In genomic region chr14:78059878-78060608, GRCm38 (mm10) we compare ENCODE assay signal across 15 mouse cellular contexts. TPM values are rescaled to one million over a fixed set of nuclear protein-coding genes. Genes with fewer than 3 reads are reported as not detected.
DNase-seq lines count a peak whose midpoint lies in the region; ATAC-seq and TF ChIP-seq lines count a peak whose summit lies in the region.
"Had no signal": no experiment of that assay in that cellular context is flagged by ENCODE, and none has a peak within 500 bp of the region (broad histone marks: within the 10 kb centered on the region; RNA-seq: fewer than 3 reads in every experiment).

No protein-coding gene starts in this region.

- TF ChIP-seq CTCF in hindbrain, postnatal 0 days (IDR thresholded peaks at IDR 0.05; ENCODE audit: low read depth): no peak
- no peak for TF ChIP-seq CTCF in layer of hippocampus, adult 2 months (conservative IDR thresholded peaks at IDR 0.05)

- no peak overlapping the region for H3K4me3 ChIP-seq in forebrain, embryonic 16.5 days (replicated peaks; ENCODE audit: low read length)
- no peak overlapping the region for H3K4me3 ChIP-seq in forebrain, embryonic 10.5 days
- H3K4me3 ChIP-seq in hindbrain, postnatal 0 days (ENCODE audit: low read length): no peak overlapping the region
- no peak overlapping the region for H3K4me3 ChIP-seq in neural tube, embryonic 11.5 days (ENCODE audit: low read depth, low read length)
- H3K4me3 ChIP-seq in layer of hippocampus, adult 2 months: no peak overlapping the region

- peaks cover 6% of the 10 kb centered on the region for H3K4me1 ChIP-seq in forebrain, embryonic 16.5 days (replicated peaks; ENCODE audit: control insufficient read depth, insufficient read depth, low read length)
- H3K4me1 ChIP-seq in forebrain, embryonic 10.5 days: no peaks in the 10 kb centered on the region
- H3K4me1 ChIP-seq in hindbrain, postnatal 0 days (ENCODE audit: insufficient read depth, low read length): no peaks in the 10 kb centered on the region
- H3K4me1 ChIP-seq in neural tube, embryonic 11.5 days (ENCODE audit: control insufficient read depth, insufficient read depth, low read length): no peaks in the 10 kb centered on the region

- no peak for ATAC-seq in forebrain, embryonic 16.5 days
- no peak; the same call in 1 of the 2 replicates for ATAC-seq in hindbrain, postnatal 0 days
- ATAC-seq in neural tube, embryonic 11.5 days (ENCODE audit: insufficient read depth, low FRiP score, low TSS enrichment): peak; percentile 65; the same call in 1 of the 2 replicates

- no peak overlapping the region for H3K4me2 ChIP-seq in forebrain, embryonic 16.5 days (ENCODE audit: low read length)
- peak overlapping the region; percentile 11; the same call in 1 of the 2 replicates for H3K4me2 ChIP-seq in hindbrain, postnatal 0 days (ENCODE audit: low read depth, low read length)
- H3K4me2 ChIP-seq in neural tube, embryonic 11.5 days (ENCODE audit: low read depth): no peak overlapping the region

- H3K9ac ChIP-seq in forebrain, embryonic 16.5 days (replicated peaks; ENCODE audit: low read depth, low read length): no peak overlapping the region
- H3K9ac ChIP-seq in hindbrain, postnatal 0 days (replicated peaks; ENCODE audit: low read length): no peak overlapping the region
- H3K9ac ChIP-seq in neural tube, embryonic 11.5 days (ENCODE audit: low read length): no peak overlapping the region

- H3K27me3 ChIP-seq in forebrain, embryonic 16.5 days (replicated peaks; ENCODE audit: control insufficient read depth, insufficient read depth, low read length): no peaks in the 10 kb centered on the region
- H3K27me3 ChIP-seq in forebrain, embryonic 10.5 days (ENCODE audit: poor library complexity, severe bottlenecking): no peaks in the 10 kb centered on the region
- no peaks in the 10 kb centered on the region for H3K27me3 ChIP-seq in hindbrain, postnatal 0 days (ENCODE audit: insufficient read depth, low read length)
- no peaks in the 10 kb centered on the region for H3K27me3 ChIP-seq in neural tube, embryonic 11.5 days (ENCODE audit: control insufficient read depth, insufficient read depth, low read length)

- DNase-seq in forebrain, embryonic 10.5 days (ENCODE audit: extremely low spot score, low spot score): no peak
- DNase-seq in embryo, embryonic 11 days: peak; percentile 59
- peak; percentile 63 for DNase-seq in hindbrain, postnatal 0 days (ENCODE audit: low spot score)
- DNase-seq in neural tube, embryonic 11.5 days (ENCODE audit: low spot score): peak; percentile 39
- no peak for DNase-seq in urinary bladder, adult 2 months (ENCODE audit: low spot score)
- no peak for DNase-seq in layer of hippocampus, postnatal 36 days
- DNase-seq in layer of hippocampus, adult 2 months (ENCODE audit: low spot score in 2 of 2): no peak
- DNase-seq: adrenal gland, postnatal 10 days; cerebellum, adult 11 months; gastrocnemius, postnatal 25 days; kidney, adult 8-10 months; thymus, postnatal 25 days had no signal

- no peaks in the 10 kb centered on the region for H3K36me3 ChIP-seq in forebrain, embryonic 16.5 days (ENCODE audit: control insufficient read depth, insufficient read depth)
- H3K36me3 ChIP-seq in forebrain, embryonic 10.5 days (replicated peaks): no peaks in the 10 kb centered on the region
- no peaks in the 10 kb centered on the region for H3K36me3 ChIP-seq in hindbrain, postnatal 0 days (ENCODE audit: insufficient read depth, low read length)
- no peaks in the 10 kb centered on the region for H3K36me3 ChIP-seq in neural tube, embryonic 11.5 days (ENCODE audit: control insufficient read depth, insufficient read depth, low read length)

- 65% methylated on average over 9 of the region's 9 CpGs for WGBS in forebrain, embryonic 16.5 days
- WGBS in forebrain, embryonic 10.5 days: 79% methylated on average over 9 of the region's 9 CpGs
- WGBS in hindbrain, postnatal 0 days: 41% methylated on average over 9 of the region's 9 CpGs
- 59% methylated on average over 9 of the region's 9 CpGs for WGBS in neural tube, embryonic 11.5 days

- 0 out of 2 replicates have a peak overlapping the region, but pooled peaks have one; percentile 14 for H3K27ac ChIP-seq in forebrain, embryonic 16.5 days (ENCODE audit: low read length)
- no peak overlapping the region for H3K27ac ChIP-seq in forebrain, embryonic 10.5 days
- 0 out of 2 replicates have a peak overlapping the region, but pooled peaks have one; percentile 15 for H3K27ac ChIP-seq in hindbrain, postnatal 0 days
- H3K27ac ChIP-seq in neural tube, embryonic 11.5 days (ENCODE audit: low read depth, low read length): no peak overlapping the region
- no peak overlapping the region for H3K27ac ChIP-seq in layer of hippocampus, adult 2 months
- H3K27ac ChIP-seq: macrophage had no signal

- H3K9me3 ChIP-seq in forebrain, embryonic 16.5 days (ENCODE audit: control insufficient read depth, low read length): no peaks in the 10 kb centered on the region
- no peaks in the 10 kb centered on the region for H3K9me3 ChIP-seq in forebrain, embryonic 10.5 days
- no peaks in the 10 kb centered on the region for H3K9me3 ChIP-seq in hindbrain, postnatal 0 days (ENCODE audit: low read length)
- H3K9me3 ChIP-seq in neural tube, embryonic 11.5 days (ENCODE audit: control insufficient read depth, low read length): no peaks in the 10 kb centered on the region

RNA-seq across cellular contexts. Expression of gene Fam216b, which starts 28.8 kb away (rescaled TPM):
- polyA plus RNA-seq in forebrain, embryonic 16.5 days (2015; fragmentation: Nextera tagmentation; extraction: Ambion mirVana): 0.30 and 0.53 TPM in 2 replicates
- polyA plus RNA-seq in forebrain, embryonic 10.5 days (2016; fragmentation: Nextera tagmentation; extraction: Ambion mirVana): not detected in 2 replicates
- total RNA-seq in hindbrain, postnatal 0 days (2014; rRNA removed): 5.4 and 7.3 TPM in 2 replicates
- 4.5 and 6.7 TPM in 2 replicates for polyA plus RNA-seq in hindbrain, postnatal 0 days (2015; fragmentation: Nextera tagmentation; extraction: Ambion mirVana)
- polyA plus RNA-seq in neural tube, embryonic 11.5 days (2014; fragmentation: Nextera tagmentation; extraction: Ambion mirVana): not detected in 2 replicates
- not detected in 2 replicates for polyA plus RNA-seq in urinary bladder, adult 2 months (2012; rRNA removed)
- under 1 TPM; 0.30 to 0.61 TPM for total RNA-seq in layer of hippocampus, postnatal 36 days (2021)
- total RNA-seq in layer of hippocampus, adult 2 months (2021): under 1 TPM; 0.52 to 0.54 TPM
- total RNA-seq: adrenal gland, postnatal 10 days; gastrocnemius, postnatal 25 days; MEL had no signal
- polyA plus RNA-seq: macrophage had no signal

Comparison
In these comparisons a context has a peak if more than half of its experiments do, and no peak if none do; other contexts are left out.
1. H3K27ac ChIP-seq: peak in forebrain, embryonic 16.5 days (single experiment) and hindbrain, postnatal 0 days (single experiment); none in forebrain, embryonic 10.5 days (single experiment), neural tube, embryonic 11.5 days (single experiment) and layer of hippocampus, adult 2 months (single experiment).
2. DNase-seq: peak in embryo, embryonic 11 days (single experiment), hindbrain, postnatal 0 days (single experiment) and neural tube, embryonic 11.5 days (single experiment); none in forebrain, embryonic 10.5 days (single experiment), urinary bladder, adult 2 months (single experiment), layer of hippocampus, postnatal 36 days (0 of 2) and layer of hippocampus, adult 2 months (0 of 2).